Mouse (Mus musculus): Measurements from ENCODE around the gene Filip1l.
A peak's percentile ranks its signal among the peaks of the same experiment; 100 is the strongest.

GRCm38 (mm10) chr16:57455573-57455972, 102.7 kb downstream of the Filip1l start:
- TF ChIP-seq MAX (IDR thresholded peaks at IDR 0.05; ENCODE audit: low read depth) (no peak), POLR2A (IDR thresholded peaks at IDR 0.05; ENCODE audit: insufficient read length, low read depth) (no peak), USF1 (IDR thresholded peaks at IDR 0.05; ENCODE audit: low read depth) (no peak), TCF12 (IDR thresholded peaks at IDR 0.05; ENCODE audit: insufficient read depth, poor library complexity, severe bottlenecking) (no peak), E2F4 (IDR thresholded peaks at IDR 0.05; ENCODE audit: insufficient read depth) (no peak), REST (IDR thresholded peaks at IDR 0.05; ENCODE audit: insufficient read depth, insufficient read length) (no peak), CEBPB (IDR thresholded peaks at IDR 0.05; ENCODE audit: insufficient read depth, poor library complexity, severe bottlenecking) (no peak), SRF (IDR thresholded peaks at IDR 0.05; ENCODE audit: control insufficient read depth, insufficient read length, low read depth) (no peak), MYOD1 (IDR thresholded peaks at IDR 0.05; ENCODE audit: control insufficient read depth in 1 of 3, insufficient read length in 2 of 3, low read depth in 2 of 3) (peak in 1 of 3 experiments; percentile 15), TCF3 (IDR thresholded peaks at IDR 0.05; ENCODE audit: insufficient read length, low read depth) (no peak), POLR2AphosphoS2 (IDR thresholded peaks at IDR 0.05; ENCODE audit: insufficient read length, low read depth) (no peak), MYOG (IDR thresholded peaks at IDR 0.05; ENCODE audit: control insufficient read depth in 1 of 3, insufficient read depth in 1 of 3, insufficient read length in 2 of 3, low read depth in 2 of 3) (no peak)
